Mouse (Mus musculus) myocyte (in vitro differentiated cells): ENCODE data around the gene Pde4a. TPM values are rescaled to one million over a fixed set of nuclear protein-coding genes. Genes with fewer than 3 reads are reported as not detected.

Experiments used
- H3K27me3 ChIP-seq: one replicate; pipeline ENCODE4 v1.6.1; 2011; ENCODE audit not compliant: control insufficient read depth, insufficient read depth, insufficient read length
- H3K36me3 ChIP-seq: one replicate; pipeline ENCODE4 v1.6.1; 2011; ENCODE audit not compliant: control insufficient read depth, insufficient read depth
- H3K4me2 ChIP-seq: one replicate; pipeline ENCODE4 v1.6.1; 2011; ENCODE audit warnings: low read depth, control low read depth
- H3K4me3 ChIP-seq: one replicate; pipeline ENCODE4 v1.5.1; 2011; ENCODE audit warnings: mild to moderate bottlenecking, control low read depth, moderate library complexity
- H3K79me2 ChIP-seq: one replicate; pipeline ENCODE4 v1.6.1; 2011; ENCODE audit not compliant: control insufficient read depth, insufficient read depth
- H3ac ChIP-seq: one replicate; pipeline ENCODE4 v1.6.1; 2011; ENCODE audit not compliant: control insufficient read depth, insufficient read length
- CEBPB ChIP-seq: IDR thresholded peaks from 2 replicates; pipeline ENCODE4 v1.6.1; 2011; ENCODE audit warnings: mild to moderate bottlenecking, moderate library complexity; ENCODE audit not compliant: poor library complexity, insufficient read depth, severe bottlenecking
- E2F4 ChIP-seq: IDR thresholded peaks from one replicate; pipeline ENCODE4 v1.6.1; 2011; ENCODE audit warnings: mild to moderate bottlenecking, control low read depth, moderate library complexity; ENCODE audit not compliant: insufficient read depth
- MAX ChIP-seq: IDR thresholded peaks from one replicate; pipeline ENCODE4 v1.6.1; 2011; ENCODE audit warnings: low read depth, mild to moderate bottlenecking, control low read depth
- MYOD1 ChIP-seq, 3 experiments: IDR thresholded peaks; one replicate each; pipeline ENCODE4 v1.6.1; 2011; ENCODE audit warnings: control low read depth in 2 of 3, low read depth in 2 of 3, mild to moderate bottlenecking in 2 of 3, moderate library complexity in 1 of 3; ENCODE audit not compliant: insufficient read length in 2 of 3, control insufficient read depth in 1 of 3
- MYOG ChIP-seq, 3 experiments: IDR thresholded peaks; one replicate each; pipeline ENCODE4 v1.6.1; 2011; ENCODE audit warnings: control low read depth in 2 of 3, low read depth in 2 of 3, mild to moderate bottlenecking in 2 of 3; ENCODE audit not compliant: insufficient read length in 2 of 3, control insufficient read depth in 1 of 3, insufficient read depth in 1 of 3
- POLR2A ChIP-seq: IDR thresholded peaks from one replicate; pipeline ENCODE4 v1.6.1; 2011; ENCODE audit warnings: low read depth, mild to moderate bottlenecking, control low read depth, moderate library complexity; ENCODE audit not compliant: insufficient read length
- POLR2AphosphoS2 ChIP-seq: IDR thresholded peaks from one replicate; pipeline ENCODE4 v1.6.1; 2011; ENCODE audit warnings: low read depth, control low read depth; ENCODE audit not compliant: insufficient read length
- REST ChIP-seq: IDR thresholded peaks from one replicate; pipeline ENCODE4 v1.6.1; 2011; ENCODE audit warnings: mild to moderate bottlenecking, control low read depth, moderate library complexity; ENCODE audit not compliant: insufficient read depth, insufficient read length
- SRF ChIP-seq: IDR thresholded peaks from one replicate; pipeline ENCODE4 v1.6.1; 2011; ENCODE audit warnings: low read depth; ENCODE audit not compliant: control insufficient read depth, insufficient read length
- TCF12 ChIP-seq: IDR thresholded peaks from one replicate; pipeline ENCODE4 v1.6.1; 2011; ENCODE audit warnings: mild to moderate bottlenecking, control low read depth; ENCODE audit not compliant: poor library complexity, insufficient read depth, severe bottlenecking
- TCF3 ChIP-seq: IDR thresholded peaks from one replicate; pipeline ENCODE4 v1.6.1; 2011; ENCODE audit warnings: low read depth, control low read depth; ENCODE audit not compliant: insufficient read length
- USF1 ChIP-seq: IDR thresholded peaks from one replicate; pipeline ENCODE4 v1.6.1; 2011; ENCODE audit warnings: low read depth, mild to moderate bottlenecking, control low read depth, moderate library complexity
- polyA plus RNA-seq: library from polyadenylated mRNA; unstranded; fragments of >200 nt; fragmentation: generic; extraction: Trizol; gene quantifications from one replicate; pipeline ENCODE4 v1.2.1, GENCODE M21; 2012; ENCODE audit warnings: missing spikeins

Gene Pde4a
- polyA plus RNA-seq, 1 experiment, result 3.6 TPM

DNA sequence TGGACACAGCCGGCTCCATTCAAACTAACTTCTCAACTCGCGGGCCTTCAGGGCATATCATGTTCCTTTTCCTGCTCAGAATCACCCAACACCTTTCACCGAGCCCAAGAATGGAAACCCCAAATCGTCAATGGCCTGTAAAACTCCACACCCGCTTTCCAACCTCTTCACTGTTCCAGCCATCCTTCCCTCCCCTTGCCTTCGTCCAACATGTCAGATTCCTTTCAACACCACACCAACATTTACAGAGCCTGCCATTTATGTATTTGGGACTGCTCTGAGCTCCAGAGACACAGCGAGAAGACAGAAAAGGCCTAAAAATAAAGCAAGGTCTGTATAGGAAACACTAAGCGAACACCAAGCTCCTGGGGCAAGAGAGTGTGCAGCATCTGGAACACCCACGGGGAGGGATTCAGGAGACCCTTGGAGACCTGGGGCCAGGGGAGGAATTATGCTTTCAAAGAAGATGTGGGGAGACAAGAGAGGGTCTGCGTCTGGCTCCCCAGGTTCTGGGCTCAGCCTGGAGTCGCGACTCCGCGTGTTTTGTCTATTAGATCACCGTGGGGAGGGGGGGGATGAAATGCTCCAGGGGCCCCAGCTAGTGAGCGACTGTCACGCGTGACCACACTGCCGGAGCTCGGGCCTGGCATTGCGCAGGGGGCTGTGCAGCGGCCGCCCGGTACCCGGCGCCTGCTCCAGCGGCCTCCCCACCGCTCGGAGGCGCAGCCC lies 72.7 kb downstream of the Pde4a start:
- Histone ChIP-seq H3K4me3 (peak overlapping the region; percentile 60), H3K36me3 (no peaks in the 10 kb centered on the region), H3K79me2 (peaks cover 23% of the 10 kb centered on the region), H3K27me3 (no peaks in the 10 kb centered on the region), H3K4me2 (peak overlapping the region; percentile 85), H3ac (peak overlapping the region; percentile 40)
- TF ChIP-seq MAX (no peak), TCF3 (no peak), CEBPB (no peak), E2F4 (no peak), MYOG (IDR thresholded peaks at IDR 0.05; ENCODE audit: control insufficient read depth in 1 of 3, insufficient read depth in 1 of 3, insufficient read length in 2 of 3, low read depth in 2 of 3) (no peak), MYOD1 (IDR thresholded peaks at IDR 0.05; ENCODE audit: control insufficient read depth in 1 of 3, insufficient read length in 2 of 3, low read depth in 2 of 3) (no peak), REST (no peak), TCF12 (no peak), POLR2A (no peak), POLR2AphosphoS2 (no peak), SRF (no peak), USF1 (no peak)

DNA sequence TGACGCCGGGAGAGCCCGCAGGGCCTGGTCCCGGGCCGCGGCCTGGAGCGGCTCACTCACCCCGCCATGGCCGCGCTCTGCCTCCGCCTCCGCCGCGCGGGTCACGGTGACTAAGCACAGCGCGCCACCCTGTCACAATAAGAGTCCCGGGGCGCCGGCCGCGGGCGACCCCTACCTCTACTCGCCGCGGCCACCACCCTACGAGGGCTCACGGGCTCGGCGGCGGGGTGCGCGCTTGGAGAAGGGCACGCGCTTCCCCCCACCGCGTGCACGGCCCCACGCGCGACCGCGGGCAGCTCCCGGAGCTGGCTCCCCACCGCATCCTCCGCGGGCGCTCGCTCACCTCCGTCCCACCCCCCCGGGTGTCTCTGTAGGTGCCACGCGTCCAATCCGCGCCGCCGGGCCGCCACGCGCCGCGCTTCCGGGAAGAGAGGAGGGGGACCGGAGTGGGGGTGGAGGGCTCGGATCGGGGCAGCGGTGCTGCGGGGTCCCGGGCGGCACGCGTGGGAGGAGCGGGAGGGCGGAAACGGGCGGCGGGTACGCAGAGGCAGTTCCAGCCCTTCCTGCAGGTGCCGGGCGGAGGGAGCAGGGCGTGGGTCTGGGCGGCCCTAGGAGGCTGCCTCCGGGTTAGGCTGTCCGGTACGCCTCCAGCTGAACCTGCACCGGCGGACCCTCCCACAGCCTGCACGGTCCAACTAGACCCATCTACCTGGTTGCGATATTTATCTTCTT lies 73.4 kb downstream of the Pde4a start, which contains the start of gene Keap1:
TSS of gene Keap1 (minus strand) at position 629 of the 732 bp plus-strand sequence.
- Histone ChIP-seq H3K4me3 (peak within 1 kb of the TSS; percentile 60), H3K27me3 (peaks cover 6% of the 10 kb centered on the region), H3K36me3 (no peaks in the 10 kb centered on the region), H3K4me2 (peak within 1 kb of the TSS; percentile 85), H3ac (peak within 1 kb of the TSS; percentile 40), H3K79me2 (peaks cover 23% of the 10 kb centered on the region)
- TF ChIP-seq POLR2AphosphoS2 (peak; percentile 64), TCF3 (no peak), REST (no peak), CEBPB (no peak), USF1 (no peak), MYOD1 (IDR thresholded peaks at IDR 0.05; ENCODE audit: control insufficient read depth in 1 of 3, insufficient read length in 2 of 3, low read depth in 2 of 3) (peak in 1 of 3 experiments; percentile 31), TCF12 (no peak), POLR2A (peak; percentile 75)

DNA sequence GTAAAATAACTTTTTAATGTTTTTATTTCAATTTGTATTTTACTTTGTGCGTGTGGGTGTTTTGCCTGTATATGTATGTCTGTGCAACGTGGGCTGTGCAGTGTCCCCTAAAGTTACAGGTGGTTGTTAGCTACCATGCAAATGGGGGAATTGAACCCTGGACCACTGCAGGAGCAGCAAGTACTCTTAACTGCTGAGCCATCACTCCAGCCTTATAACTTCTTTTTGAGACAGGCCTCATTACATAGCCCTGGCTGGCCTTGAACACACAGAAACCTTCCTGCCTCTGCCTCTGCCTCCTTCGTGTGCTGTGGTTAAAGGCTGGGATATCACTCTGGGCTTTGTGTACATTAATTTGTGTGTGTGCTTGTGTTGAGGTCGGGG lies 73.9 kb downstream of the Pde4a start:
- Histone ChIP-seq H3ac (peak overlapping the region; percentile 40), H3K4me2 (peak overlapping the region; percentile 68), H3K79me2 (peaks cover 23% of the 10 kb centered on the region), H3K36me3 (no peaks in the 10 kb centered on the region), H3K4me3 (peak overlapping the region; percentile 60), H3K27me3 (peaks cover 11% of the 10 kb centered on the region)
- no peak for TF ChIP-seq MAX
- no peak for TF ChIP-seq MYOD1 (IDR thresholded peaks at IDR 0.05; ENCODE audit: control insufficient read depth in 1 of 3, insufficient read length in 2 of 3, low read depth in 2 of 3)
- TF ChIP-seq TCF3, result no peak
- no peak for TF ChIP-seq SRF
- TF ChIP-seq USF1, result no peak
- no peak for TF ChIP-seq POLR2A
- no peak for TF ChIP-seq REST
- TF ChIP-seq TCF12, result no peak
- TF ChIP-seq POLR2AphosphoS2, result no peak
- no peak for TF ChIP-seq E2F4
- no peak for TF ChIP-seq MYOG (IDR thresholded peaks at IDR 0.05; ENCODE audit: control insufficient read depth in 1 of 3, insufficient read depth in 1 of 3, insufficient read length in 2 of 3, low read depth in 2 of 3)
- TF ChIP-seq CEBPB, result no peak

DNA sequence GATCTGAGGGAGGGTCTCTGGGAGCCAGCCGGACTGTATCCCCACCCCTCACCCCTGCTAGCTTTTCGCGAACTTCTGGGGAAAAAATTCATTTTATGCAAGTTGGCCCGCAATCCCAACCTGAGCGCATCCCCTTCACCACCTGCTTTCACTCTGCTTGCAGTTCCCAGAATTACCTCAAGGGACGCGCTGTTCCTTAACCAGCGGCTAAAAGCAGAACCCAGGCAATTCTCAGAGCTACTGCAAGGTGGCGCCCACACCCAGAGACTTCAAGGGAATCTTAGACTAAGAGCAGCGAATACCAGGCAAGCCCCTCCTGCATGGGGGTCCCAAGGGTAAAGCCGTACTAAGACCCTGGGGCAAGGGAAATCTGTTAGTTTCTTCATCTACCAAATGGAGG lies 75.8 kb downstream of the Pde4a start:
- H3K79me2 ChIP-seq, result peaks cover 17% of the 10 kb centered on the region
- H3K4me2 ChIP-seq, result no peak overlapping the region
- TF ChIP-seq SRF, result no peak
- TF ChIP-seq USF1, result no peak
- no peak for TF ChIP-seq REST
- TF ChIP-seq TCF3, result no peak
- TF ChIP-seq CEBPB, result no peak
- TF ChIP-seq MYOD1 (IDR thresholded peaks at IDR 0.05; ENCODE audit: control insufficient read depth in 1 of 3, insufficient read length in 2 of 3, low read depth in 2 of 3), result no peak
- no peak for TF ChIP-seq TCF12
- no peak for TF ChIP-seq POLR2AphosphoS2
- TF ChIP-seq MAX, result no peak
- no peak for TF ChIP-seq E2F4
- TF ChIP-seq POLR2A, result no peak
- no peak for TF ChIP-seq MYOG (IDR thresholded peaks at IDR 0.05; ENCODE audit: control insufficient read depth in 1 of 3, insufficient read depth in 1 of 3, insufficient read length in 2 of 3, low read depth in 2 of 3)
- no peaks in the 10 kb centered on the region for H3K36me3 ChIP-seq
- no peak overlapping the region for H3ac ChIP-seq
- peaks cover 22% of the 10 kb centered on the region for H3K27me3 ChIP-seq
- H3K4me3 ChIP-seq, result no peak overlapping the region
